Mouse (Mus musculus) right cerebral cortex, postnatal 25 days (tissue): Measurements from ENCODE around the gene Zbtb16.

Source experiments
- DNase-seq: peaks from one replicate; pipeline ENCODE4 v3.0.0; 2022

The Zbtb16 gene

DNA sequence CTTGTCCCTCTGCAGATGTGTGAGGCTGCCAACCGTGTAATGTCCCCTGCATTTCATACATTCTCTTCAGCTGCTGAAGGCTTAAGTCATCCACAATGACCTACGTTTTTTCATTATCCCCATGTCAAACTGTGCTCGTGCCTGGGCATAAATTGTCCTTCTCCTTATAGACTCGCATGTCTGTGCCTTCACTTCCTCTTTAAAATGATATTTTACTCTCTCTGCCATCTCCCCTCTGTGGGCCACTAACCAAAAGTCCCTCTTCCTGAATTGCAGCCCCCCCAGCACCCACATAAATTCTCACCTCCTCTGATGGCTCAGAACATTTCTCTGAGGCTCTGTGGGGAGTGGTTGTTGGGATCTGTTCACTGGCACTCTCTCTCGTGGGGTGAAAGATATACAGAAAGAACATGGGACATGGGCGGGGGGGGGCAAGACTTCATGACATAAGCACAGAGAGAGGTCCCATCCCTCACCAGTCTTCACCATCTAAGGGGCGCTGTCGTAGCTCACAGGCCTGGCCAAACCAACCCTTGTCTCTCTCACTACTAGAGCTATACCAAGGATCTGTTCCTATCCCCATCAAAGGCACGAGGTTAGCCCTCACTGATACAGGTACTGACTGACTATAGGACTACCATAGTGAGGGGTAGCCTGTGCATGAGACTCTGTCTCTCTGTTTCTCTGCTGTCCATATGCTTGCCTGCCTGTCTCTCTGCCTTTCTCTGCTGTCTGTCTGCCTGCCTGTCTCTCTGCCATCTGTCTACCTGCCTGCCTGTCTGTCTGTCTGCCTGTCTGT lies 174.6 kb downstream of the Zbtb16 start:
- DNase-seq, result no peak

- DNase-seq, result no peak
Measured at GRCm38 (mm10) chr9:48655525-48656169, 180.4 kb downstream of the Zbtb16 start.

DNA sequence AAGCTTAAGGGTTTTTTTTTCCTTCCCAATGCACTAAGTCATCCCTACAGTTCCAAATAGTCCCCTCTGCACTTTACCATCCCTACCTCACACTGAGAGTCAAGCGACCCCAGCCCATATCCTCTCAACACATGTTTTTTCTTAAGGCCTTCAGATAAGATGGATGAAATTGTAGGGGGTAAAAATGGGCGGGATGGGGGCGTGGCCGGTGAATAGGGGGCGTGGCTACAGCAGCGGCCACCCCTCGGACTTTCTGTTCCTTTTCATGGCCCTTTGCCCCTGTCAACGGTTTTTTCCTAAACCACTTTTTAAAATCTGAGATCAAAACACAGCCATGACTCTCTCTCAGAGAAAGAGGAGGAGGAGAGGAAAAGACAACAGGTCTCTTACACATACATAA lies 181.3 kb downstream of the Zbtb16 start:
- no peak for DNase-seq

DNA sequence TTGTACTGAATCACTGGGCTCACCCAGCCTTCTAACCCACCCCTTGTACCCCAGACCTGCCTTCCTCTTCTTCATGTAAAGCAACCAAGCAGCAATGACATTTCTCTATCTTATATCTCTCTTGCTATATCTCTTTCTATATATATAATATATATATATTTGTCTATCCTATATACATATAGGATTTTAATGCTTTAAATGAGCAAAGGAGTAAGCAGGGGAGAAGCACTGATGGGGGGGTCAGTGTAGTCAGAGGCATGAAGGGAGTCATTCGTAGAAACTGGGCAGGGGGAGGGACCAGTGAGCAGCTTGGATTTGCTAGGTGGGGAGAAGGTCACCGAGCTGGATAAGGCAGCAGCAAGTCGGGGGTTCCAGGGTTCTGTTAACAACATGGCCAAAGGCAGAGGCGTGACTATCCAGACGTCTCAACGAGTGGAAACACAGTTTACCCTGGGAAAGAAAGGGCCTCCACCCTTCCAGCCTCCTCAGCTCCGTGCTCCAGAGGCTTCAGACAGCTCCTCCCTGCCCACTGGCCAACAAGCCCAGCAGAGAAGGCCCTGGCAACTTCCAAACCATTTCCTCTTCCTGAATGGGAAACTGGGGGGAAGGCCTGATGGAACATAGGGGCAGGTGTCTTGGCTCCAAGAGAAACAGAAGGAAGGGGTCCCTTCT lies 182.5 kb downstream of the Zbtb16 start:
- DNase-seq, result no peak

GRCm38 (mm10) chr9:48652026-48652425 lies 184.0 kb downstream of the Zbtb16 start:
- DNase-seq, result no peak

DNA sequence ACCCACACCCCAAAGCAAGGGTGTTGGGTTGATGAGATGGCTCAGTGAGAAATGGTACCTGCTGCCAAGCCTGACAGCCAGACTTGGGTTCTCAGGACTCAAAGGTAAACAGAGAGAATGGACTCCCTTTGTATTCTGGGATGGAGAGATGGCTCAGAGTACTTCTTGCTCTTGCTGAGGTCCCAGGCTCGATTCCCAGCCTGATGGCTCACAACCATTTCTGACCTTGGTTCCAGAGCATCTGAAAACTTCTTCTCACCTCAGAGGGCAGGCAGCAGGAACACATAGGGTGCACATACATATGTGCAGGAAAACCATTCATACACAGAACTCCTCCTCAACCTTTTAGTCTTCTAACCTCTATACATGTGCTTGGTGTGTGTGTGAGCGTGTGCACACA lies 185.2 kb downstream of the Zbtb16 start:
- DNase-seq, result no peak

GRCm38 (mm10) chr9:48649851-48650685 lies 186.0 kb downstream of the Zbtb16 start:
- DNase-seq, result no peak

GRCm38 (mm10) chr9:48649098-48649766 lies 186.8 kb downstream of the Zbtb16 start:
- no peak for DNase-seq

DNA sequence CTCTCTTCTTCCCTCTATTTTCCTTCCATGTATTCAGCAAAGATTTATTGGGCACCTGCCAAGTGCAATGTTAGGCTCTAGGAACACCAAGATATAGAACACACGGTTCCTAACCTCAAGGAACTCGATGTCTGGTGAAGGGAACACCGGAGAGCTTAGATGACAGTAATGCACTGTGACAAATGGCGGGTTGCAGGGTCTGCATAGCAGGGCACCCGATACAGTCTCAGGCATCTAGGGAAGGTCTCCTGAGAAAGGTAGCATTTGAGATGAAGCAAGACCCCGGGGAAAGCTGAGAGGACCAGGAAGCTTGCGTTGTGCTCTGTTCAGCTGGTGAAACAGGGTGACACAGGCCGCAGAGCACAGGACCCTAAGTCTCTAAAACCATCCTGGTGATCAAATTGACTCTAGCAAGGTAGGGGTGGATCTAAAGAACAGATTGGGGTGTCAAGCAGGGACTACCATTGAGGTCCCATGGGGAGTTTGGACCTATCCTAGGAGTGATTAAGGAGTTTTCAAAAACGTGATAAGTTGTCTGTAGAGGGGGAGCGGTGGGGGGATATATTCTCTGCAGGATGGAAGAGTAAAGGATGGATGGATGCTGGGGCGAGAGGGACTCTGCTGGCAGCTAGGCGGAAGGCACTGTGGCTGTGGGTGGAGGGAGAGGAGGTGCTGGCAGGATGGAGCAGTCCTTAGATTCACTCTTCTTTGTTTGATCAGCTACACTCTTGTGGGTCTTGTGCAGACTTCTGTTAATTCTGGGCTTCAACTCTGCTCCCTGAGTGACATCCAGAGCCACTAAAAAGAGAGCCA lies 187.5 kb downstream of the Zbtb16 start:
- DNase-seq, result no peak

- no peak for DNase-seq
Measured at GRCm38 (mm10) chr9:48647648-48648284, 188.3 kb downstream of the Zbtb16 start.

GRCm38 (mm10) chr9:48646781-48647647 lies 189.0 kb downstream of the Zbtb16 start:
- no peak for DNase-seq

GRCm38 (mm10) chr9:48646251-48646650 lies 189.8 kb downstream of the Zbtb16 start:
- DNase-seq, result peak; percentile 64

DNA sequence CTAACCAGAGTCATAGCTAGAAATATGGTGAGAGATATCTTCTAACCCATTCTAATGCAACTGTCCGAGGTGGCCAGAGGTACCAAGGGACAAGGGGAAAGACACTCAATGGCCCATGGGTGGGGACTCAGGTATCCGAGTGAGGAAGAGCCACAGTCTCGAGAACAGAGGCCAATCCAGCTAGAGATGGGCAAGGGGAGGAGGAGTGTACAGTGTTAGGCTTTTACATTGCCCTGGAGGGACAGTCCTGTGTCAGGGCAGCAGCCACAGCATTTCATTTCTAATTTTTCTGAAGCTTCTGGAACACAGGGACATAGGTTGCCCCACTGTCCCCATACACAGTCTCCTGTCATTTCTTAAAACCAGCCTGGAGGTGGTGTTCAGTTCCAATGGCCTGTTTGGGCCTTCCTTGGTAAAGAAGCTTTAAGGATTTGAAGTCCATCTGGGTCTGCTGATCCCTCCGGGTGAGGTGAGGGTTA lies 190.3 kb downstream of the Zbtb16 start:
- DNase-seq, result no peak

DNA sequence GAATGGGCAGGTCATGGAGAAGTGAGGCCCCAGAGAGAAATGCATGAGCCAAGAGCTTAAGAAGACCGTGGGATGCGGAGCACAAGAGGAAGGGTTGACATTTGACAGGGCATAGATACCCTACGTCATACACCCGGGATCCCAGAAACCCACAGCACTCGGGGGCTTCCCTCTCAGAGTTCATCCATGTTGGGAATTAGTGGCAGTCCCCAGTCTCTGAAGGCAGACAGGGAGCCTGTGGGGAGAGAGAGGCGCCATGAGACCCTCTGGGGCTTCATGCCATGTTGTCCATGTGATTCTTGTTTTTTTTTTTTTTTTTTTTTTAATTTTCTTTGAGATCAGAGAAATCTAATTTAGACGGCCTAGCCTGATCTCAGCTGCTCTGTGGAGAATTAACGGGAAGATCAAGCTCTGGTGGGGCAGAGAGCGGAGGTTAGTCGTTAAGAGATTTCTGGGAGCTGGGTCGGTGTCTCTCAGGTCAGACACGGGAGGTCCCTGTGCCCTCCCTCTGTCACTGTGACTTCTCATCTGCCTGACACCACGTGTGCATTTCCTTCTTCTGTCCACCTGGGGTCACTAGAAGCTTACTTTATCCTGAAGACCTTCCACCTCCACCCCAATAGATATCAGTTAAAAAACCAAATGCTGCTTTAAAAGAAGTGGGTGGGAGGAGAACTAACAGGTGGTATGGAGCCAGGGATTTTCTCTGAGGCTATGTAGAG lies 190.9 kb downstream of the Zbtb16 start:
- no peak for DNase-seq

GRCm38 (mm10) chr9:48644376-48644775 lies 191.6 kb downstream of the Zbtb16 start:
- no peak for DNase-seq

- DNase-seq, result no peak
Measured at GRCm38 (mm10) chr9:48641636-48642035, 194.4 kb downstream of the Zbtb16 start.

DNA sequence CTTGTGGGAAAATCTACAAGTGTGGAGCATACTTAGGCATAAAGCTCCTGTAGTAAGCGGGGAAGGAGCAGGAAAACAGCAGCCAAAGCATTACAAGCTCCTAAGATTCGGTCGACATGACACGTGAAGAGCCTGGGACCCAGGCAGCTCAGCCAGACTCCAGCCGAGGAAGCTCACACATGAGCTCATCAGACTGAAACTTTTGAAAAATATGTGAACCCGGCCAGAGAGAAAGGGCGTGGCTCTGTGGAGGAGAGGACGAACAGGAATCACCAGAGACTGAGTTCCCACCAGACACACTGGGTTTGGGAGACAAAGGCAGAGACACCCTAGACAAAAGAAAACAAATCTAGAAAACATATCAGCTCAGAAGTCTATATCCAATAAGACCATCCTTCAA lies 195.1 kb downstream of the Zbtb16 start:
- no peak for DNase-seq

DNA sequence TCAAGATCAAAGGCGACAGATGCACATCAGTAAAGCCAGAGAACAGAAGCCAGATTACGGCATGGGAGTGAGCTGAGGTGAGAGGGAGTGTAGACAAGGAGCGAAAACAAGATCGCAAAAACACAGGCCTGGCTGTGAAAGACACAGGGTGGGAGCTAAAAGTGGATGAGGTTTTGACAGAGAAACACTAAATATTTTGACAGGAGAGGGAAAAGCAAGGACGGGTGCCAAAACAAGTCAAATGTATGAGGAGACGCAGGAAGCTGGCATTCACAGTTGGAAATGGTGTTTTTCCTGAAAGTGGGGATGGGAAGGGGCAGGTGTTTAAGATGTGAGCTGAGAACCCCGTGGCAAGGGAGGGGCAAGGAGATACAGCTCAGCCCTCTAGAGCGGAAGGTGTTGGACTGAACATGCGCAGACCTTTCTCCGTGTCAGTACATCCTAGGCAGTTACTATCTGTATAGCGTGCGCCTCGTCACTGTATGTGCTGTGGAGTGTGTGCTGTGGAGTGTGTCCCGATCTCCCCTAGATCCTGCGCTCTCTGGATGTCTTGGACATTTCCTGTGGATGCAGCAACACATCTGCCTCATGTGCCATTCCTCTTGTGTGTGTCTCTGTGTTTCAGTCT lies 197.7 kb downstream of the Zbtb16 start:
- no peak for DNase-seq

GRCm38 (mm10) chr9:48637161-48637560 lies 198.9 kb downstream of the Zbtb16 start:
- DNase-seq, result no peak
